Mouse (Mus musculus) lung, adult 2 months (tissue): ENCODE data around the gene Vgf. TPM values are rescaled to one million over a fixed set of nuclear protein-coding genes. Genes with fewer than 3 reads are reported as not detected.

ENCODE experiments used
- DNase-seq: peaks from one replicate; pipeline ENCODE4 v3.0.0; 2022
- H3K4me1 ChIP-seq: fragments of 200-500 bp; 2 replicates; pipeline ENCODE4 v1.6.1; 2011; ENCODE audit warnings: low read length; ENCODE audit not compliant: control insufficient read depth, insufficient read depth
- H3K4me3 ChIP-seq: fragments of 200-500 bp; replicated peaks from 2 replicates; pipeline ENCODE3; 2011; ENCODE audit warnings: low read depth, mild to moderate bottlenecking, control low read depth, low read length; ENCODE audit errors: extremely low read depth
- CTCF ChIP-seq: fragments of 200-500 bp; IDR thresholded peaks from 2 replicates; pipeline ENCODE4 v1.5.1; 2011; ENCODE audit warnings: mild to moderate bottlenecking, low read length, control low read depth; ENCODE audit not compliant: insufficient read depth
- POLR2A ChIP-seq: fragments of 200-500 bp; IDR thresholded peaks from 2 replicates; pipeline ENCODE4 v1.6.1; 2011; ENCODE audit warnings: low read depth, mild to moderate bottlenecking, control low read depth, low read length, borderline replicate concordance; ENCODE audit errors: extremely low read depth
- WGBS: fragments of 180-500 bp; shearing (Covaris S2); methylation state at CpG from one replicate; pipeline ENCODE4 v1.1.7; 2018; 5-methylcytosine and 5-hydroxymethylcytosine counted together
- polyA plus RNA-seq: library from polyadenylated mRNA; depleted of rRNA; stranded (reverse); fragments of >200 nt; gene quantifications from 2 replicates; pipeline ENCODE4 v1.2.3, GENCODE M21; 2012; rRNA removed

Vgf gene
- polyA plus RNA-seq, 1 experiment: not detected

- peak; percentile 24 for DNase-seq
- WGBS: 18% methylated on average over 12 of the region's 12 CpGs
- H3K4me1 ChIP-seq: peaks cover 47% of the 10 kb centered on the region
- H3K4me3 ChIP-seq: no peak overlapping the region
- no peak for TF ChIP-seq CTCF
- no peak for TF ChIP-seq POLR2A
Measured at GRCm38 (mm10) chr5:137076191-137076930, 50.2 kb downstream of the Vgf start.

- H3K4me3 ChIP-seq: no peak overlapping the region
- H3K4me1 ChIP-seq: peaks cover 47% of the 10 kb centered on the region
- WGBS: 75% methylated on average over 7 of the region's 7 CpGs
- DNase-seq: no peak
- no peak for TF ChIP-seq CTCF
Measured at GRCm38 (mm10) chr5:137077187-137077586, 51.0 kb downstream of the Vgf start.

DNA sequence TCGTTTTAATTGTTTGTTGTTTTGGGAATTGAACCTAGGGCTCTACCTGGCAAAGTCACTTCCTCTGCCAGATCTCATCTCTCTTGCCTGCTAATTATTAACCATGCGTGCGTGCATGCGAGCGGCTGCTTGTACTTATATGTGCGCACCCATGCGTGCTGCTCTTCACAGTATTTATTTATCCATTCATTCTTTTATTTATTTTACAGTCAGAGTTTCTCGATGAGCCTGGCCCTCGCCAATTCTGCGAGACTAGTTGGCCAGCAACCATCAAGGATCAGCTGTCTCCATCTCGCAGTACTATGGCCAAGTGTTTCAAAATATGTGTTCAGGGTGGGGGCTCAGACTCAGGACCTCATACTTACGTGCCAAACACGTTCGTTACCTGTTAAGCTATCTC, 51.8 kb downstream of the Vgf start:
- DNase-seq: no peak
- TF ChIP-seq POLR2A (no peak), CTCF (no peak)
- peaks cover 40% of the 10 kb centered on the region for H3K4me1 ChIP-seq
- WGBS: 45% methylated on average over 14 of the region's 14 CpGs
- no peak overlapping the region for H3K4me3 ChIP-seq

- 29% methylated on average over 6 of the region's 6 CpGs for whole genome bisulfite sequencing
- peaks cover 39% of the 10 kb centered on the region for H3K4me1 ChIP-seq
Measured at GRCm38 (mm10) chr5:137078616-137079015, 52.4 kb downstream of the Vgf start.

GRCm38 (mm10) chr5:137079849-137080248, 53.7 kb downstream of the Vgf start:
- no peak for TF ChIP-seq CTCF
- Histone ChIP-seq H3K4me1 (peaks cover 30% of the 10 kb centered on the region), H3K4me3 (no peak overlapping the region)
- 30% methylated on average over 5 of the region's 5 CpGs for WGBS
- peak; percentile 39 for DNase-seq

More at GRCm38 (mm10) chr5:137078616-137079015, 52.4 kb downstream of the Vgf start:
- no peak for TF ChIP-seq CTCF
- no peak overlapping the region for H3K4me3 ChIP-seq
- DNase-seq: no peak

Other genes with a start within 250 kb of the Vgf start
- gene Col26a1, start 143.2 kb upstream of the Vgf start, polyA plus RNA-seq: 1.5 and 2.0 TPM in 2 replicates
- gene Ift22, start 118.2 kb upstream of the Vgf start, polyA plus RNA-seq: 10.8 and 13.4 TPM in 2 replicates
- gene Fis1, start 73.1 kb upstream of the Vgf start, polyA plus RNA-seq: 203 and 217 TPM in 2 replicates
- 20.6 and 27.6 TPM in 2 replicates for gene Cldn15, start 59.8 kb upstream of the Vgf start, polyA plus RNA-seq
- gene Plod3, start 39.4 kb upstream of the Vgf start, polyA plus RNA-seq: 84.8 and 85.6 TPM in 2 replicates
- 70.3 and 82.0 TPM in 2 replicates for gene Znhit1, start 38.4 kb upstream of the Vgf start, polyA plus RNA-seq
- gene Ap1s1, start 19.7 kb downstream of the Vgf start, polyA plus RNA-seq: 29.0 and 32.0 TPM in 2 replicates
- 19.8 and 22.0 TPM in 2 replicates for gene Serpine1, start 45.9 kb downstream of the Vgf start, polyA plus RNA-seq
- 24.4 and 26.8 TPM in 2 replicates for gene Trim56, start 89.8 kb downstream of the Vgf start, polyA plus RNA-seq
- 4.3 TPM in 1 of 2 replicates, not detected in the other for gene Muc3, start 122.9 kb downstream of the Vgf start, polyA plus RNA-seq
- gene Muc3a, start 186.0 kb downstream of the Vgf start, polyA plus RNA-seq: 0.26 and 0.74 TPM in 2 replicates